Mouse (Mus musculus): ENCODE measurements around the gene Tarm1.

Tarm1 gene

DNA sequence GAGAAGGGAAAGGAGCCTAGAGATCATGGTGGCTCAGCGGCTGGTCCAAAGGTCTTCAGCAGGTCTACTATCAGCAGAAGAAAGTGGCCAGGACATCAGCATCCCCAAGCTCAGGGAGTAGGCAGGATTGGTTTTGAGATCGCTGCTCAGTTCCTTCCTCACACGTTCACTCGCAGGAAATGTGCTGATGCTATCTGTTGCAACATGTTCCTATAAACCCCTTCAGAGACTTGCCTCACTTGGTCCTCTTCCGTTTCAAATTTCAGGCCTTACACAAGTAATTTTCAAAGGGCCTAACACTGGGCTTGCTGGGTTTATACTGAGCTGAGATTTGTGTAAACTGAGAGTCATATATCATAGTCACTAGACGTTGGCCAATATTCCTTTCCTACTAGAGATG, at the start of gene Tarm1:
TSS of gene Tarm1 (minus strand) at position 186 of the 400 bp plus-strand sequence.
- no peak for DNase-seq

DNA sequence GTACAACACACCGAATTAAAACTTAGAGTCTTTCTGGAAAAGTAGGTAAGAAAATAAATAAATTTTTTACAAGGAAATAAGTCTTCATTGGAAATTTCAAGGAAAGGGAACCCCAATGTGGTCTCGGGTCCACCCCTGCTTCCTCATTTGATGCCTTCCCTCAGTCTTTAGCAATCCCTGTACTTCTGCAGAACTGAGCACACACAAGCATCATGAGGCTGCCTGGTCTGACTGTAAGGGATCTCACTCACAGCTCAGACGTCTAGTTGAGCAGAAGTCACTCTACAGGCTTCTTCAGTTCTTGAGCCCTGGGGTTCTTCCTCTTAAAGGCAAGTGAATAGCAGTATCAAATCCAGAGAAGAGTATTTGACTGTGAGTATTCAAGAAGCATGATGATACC, 3.5 kb upstream of the Tarm1 start:
- DNase-seq: no peak

DNA sequence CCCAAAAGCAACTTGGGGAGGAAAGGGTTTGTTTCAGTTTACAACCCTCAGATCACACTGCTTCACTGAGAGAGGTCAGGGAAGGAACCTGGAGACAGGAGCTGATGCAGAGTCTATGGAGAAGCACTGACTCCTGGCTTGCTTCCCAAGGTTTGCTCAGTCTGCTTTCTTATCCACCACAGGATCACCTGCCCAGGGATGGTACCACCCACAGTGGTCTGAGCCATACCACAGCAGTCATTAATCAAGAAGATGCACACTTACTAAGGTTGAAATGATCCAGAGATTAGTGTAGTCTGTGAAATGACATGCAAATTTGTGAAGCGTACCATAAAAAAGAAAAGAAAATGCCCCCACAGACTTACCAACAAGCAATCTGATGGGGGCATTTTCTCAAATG, 2.0 kb downstream of the Tarm1 start:
- no peak for DNase-seq

DNA sequence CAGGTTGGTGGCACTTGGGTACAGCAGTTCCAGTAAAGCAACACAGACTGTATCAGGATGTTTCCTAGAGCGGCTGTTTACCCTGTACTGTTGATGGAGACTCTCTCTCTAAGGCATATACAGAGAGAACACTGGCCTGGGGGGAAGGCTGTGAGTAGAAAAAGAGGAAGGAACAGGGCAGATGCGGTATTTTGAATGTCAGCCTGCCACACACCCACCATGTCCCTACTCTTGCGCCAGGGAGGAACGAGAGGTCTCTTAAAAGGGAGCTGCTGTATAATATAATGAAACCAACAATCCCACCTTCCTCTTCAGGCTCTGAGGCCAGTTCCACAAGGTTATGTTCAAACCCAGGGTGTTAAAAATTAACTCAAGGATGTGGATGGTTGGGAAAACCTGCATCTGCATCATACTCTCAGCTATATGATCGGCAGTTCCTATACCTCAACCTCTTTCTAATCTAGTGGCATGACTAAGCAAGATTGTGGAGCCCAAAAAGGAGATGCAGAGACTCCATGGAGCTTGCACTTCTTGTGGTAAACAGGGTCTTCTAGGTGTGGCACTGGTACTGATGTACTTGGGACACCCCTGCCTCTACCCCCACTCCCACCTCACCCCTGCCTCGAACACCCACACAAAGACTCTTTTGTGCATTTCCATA, 20.3 kb downstream of the Tarm1 start:
- no peak for DNase-seq

DNA sequence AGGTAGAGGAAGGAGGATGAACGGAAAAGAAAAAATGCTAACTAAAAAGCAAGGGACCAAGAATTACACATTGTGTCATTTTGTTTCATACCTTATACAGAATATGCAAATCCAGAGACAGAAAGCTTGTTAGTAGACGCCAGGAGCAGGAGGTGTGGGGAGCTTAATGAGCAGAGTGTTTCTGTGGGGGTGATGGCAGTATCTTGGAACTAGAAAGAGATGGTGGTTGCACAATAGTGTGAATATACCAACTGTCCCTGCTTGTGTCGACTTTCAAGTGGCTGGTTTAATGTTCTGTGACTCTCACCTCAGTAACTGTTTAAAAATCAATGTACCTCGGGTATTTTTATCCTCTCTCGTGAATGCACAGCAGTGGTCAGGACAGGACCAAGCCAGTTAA, 25.7 kb downstream of the Tarm1 start:
- no peak for DNase-seq

DNA sequence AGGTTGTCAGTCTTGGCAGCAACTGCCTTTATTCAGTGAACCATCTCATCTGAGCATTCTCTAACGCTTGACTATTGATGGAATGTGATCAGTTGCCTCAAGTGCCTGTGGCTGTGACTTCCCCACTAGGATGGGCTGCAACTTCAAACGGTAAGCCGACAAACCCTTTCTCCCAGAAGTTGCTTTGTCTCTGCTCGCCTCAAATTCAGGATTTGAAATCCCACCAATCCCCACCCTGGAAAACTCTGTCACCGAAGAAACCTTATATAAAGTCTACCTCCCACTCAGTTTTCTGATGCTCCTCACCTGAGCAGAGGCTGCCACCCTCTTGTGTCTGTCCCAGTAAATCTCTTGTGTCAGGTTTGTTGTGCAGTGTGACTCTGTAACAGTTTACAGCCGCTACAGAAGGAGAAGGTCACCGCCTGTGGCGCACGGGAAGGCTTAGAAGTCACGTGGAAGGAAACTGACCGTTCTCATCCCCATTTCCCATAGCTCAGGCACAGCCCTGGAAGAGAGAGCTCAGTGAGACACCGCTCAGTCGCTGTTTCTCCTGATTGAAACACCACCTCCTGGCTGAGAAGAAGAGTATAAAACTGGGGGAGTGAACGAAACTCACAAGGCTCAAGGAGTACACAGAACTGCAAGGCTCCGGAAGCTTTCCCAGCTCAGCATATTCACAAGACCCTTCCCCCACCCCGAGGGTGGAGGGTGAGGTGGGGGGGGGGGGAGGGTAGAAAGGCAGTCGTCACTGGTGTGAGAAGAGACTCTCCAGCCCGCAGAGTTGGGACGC, 27.9 kb downstream of the Tarm1 start:
- DNase-seq: peak; percentile 3

DNA sequence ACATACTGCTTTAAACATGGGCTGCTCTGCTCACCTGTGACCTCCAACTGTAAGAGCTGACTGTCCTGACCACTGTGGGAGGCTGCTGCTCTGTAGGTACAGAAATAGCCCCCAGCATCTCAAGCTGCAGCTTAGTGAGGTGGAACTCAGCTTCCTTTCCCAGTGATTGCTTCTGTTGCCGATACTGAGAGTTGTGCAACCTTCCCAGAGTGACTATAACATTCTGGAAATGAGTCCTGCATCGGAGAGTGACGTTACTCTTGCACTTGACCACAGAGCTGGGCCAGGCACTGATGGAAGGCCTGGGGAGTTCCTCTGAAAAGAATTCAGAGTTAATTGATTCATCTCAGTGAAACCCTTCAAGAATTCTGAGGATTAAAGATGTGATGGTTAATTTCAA, 29.6 kb downstream of the Tarm1 start:
- DNase-seq: no peak

DNA sequence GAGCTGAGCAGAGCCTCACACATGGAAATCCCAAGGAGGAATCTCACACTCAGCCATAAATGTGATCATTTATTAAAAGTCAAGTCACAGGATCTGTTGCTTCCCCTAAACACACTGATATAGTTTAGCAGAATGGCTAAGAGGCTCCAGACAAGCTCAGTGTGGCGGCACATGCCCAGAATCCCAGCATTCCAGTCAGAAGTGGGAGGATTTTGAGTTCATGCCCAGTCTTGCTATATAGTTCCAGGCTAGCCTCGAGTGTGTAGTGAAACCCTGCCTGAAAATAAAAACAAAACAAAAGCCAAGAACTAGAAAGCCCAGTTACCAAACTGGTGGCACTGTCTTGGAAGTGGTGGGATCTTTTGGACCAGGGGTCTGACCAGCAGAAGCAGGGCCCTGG, 33.8 kb downstream of the Tarm1 start:
- no peak for DNase-seq

DNA sequence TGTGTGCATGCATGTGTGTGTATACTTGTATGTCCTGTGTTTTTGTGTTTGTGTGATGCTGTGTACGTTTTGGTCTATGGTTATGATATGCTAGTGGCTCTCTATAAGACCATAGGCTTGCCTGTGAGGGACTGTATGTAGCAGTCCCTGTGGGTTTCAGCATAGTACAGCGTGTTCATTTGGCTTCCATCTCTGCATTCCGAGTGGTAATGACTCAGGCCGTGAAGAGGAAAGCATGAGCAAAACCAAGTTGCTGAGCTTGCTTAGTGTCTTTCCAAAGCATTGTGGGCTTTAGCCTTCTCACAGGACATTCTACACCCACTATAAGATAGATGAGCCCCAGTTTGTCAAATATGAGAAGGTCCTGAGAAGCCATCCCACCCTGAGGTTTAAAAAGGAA, 39.1 kb downstream of the Tarm1 start:
- DNase-seq: no peak

DNA sequence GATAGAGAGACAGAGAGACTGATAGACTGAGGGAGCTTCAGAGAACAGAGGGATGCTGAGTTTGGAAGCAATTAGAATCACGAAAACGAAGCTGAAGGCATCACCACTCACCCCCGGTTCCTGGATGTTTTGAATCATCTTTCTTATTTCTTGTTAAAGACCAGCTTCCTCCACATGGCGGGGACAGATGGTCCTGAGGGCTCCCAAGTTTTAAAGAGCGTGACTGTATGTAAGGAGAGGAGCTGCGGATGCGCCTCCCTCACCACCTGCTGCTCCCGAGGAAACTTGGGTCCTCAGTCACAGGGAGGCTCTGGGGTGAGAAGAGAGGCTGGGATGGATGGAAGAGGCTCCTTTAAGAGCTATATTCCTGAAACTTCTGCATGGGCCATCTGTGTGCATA, 42.2 kb downstream of the Tarm1 start:
- DNase-seq: no peak

DNA sequence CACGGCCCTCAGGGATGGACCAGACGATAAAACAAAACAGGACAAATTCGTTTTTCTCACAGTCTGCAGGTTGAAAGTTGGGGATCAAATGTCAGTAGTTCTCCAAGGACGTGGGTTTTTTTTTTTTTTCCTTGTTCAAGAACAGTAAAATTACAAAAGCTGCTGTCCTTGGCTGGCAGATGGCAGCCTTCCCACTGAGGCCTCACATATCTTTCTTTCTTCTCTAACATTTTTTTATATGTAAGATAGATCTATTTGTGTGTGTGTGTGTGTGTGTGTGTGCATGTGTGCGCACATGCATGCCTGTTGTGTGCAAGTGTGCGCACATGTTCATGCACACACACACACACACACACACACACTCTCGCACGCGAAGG, 44.6 kb downstream of the Tarm1 start:
- DNase-seq: no peak

DNA sequence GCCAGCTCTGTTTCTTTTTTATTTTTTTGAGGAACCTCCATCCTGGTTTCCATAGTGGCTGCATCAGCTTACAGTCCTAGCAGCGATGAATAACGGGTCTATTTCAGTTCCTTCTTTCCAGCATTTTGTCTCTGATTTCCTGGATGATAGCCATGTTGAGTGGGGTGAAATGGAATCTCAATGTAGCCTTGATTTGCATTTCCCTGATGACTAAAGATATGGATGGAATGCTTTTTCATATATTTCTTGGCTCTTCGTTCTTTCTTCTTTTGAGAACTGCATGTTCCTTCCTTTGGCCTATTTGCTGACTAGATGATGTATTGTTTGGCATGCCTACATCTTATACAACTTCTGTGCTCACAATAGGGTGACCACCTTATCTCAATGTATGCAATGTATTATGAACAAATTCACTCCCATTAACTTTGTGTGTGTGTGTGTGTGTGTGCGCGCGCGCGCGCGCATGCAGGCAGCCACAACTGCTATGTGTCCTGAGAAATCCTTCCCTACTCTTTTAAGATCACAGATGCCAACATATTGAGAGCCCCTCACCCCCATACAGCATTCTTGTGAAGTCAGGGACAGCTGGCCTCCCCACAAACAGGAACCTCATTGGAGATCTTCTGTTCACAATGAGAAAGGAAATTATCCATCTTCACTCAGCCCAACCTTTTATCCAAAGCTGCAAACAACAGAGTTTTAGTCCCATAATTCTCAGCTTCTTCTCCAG, 45.1 kb downstream of the Tarm1 start:
- no peak for DNase-seq

DNA sequence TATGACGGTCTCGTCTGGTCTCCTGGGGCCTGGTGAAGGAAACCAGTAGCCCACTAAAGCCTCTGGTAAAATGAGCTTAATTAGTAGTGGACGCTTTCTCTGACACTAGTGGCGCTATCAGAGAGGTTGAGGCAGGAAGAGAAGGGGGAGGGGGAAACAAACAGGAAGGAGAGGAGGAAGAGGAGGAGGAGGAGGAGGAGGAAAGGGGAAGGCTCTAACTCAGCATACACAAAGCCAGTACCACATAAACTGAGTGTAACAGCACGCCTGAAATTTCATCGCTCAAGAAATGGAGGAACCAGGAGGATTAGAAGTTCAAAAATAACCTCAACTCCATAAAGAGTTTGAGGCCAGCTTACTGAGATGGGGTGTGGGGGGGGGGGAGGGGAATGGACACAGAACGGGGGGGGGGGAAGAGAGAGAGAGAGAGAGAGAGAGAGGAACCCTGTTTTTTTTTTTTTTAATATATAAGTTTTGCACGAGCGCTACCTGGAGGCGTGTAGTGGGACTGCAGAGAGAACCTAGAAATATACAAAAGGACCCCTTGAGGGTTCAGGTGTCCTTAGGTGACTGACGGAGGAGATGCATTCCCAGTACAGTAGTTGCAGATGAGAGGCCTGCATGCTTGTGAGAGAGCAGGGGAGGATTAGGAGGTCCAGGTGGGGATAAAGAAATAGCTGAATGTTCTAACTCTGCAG, 48.8 kb downstream of the Tarm1 start:
- no peak for DNase-seq

DNA sequence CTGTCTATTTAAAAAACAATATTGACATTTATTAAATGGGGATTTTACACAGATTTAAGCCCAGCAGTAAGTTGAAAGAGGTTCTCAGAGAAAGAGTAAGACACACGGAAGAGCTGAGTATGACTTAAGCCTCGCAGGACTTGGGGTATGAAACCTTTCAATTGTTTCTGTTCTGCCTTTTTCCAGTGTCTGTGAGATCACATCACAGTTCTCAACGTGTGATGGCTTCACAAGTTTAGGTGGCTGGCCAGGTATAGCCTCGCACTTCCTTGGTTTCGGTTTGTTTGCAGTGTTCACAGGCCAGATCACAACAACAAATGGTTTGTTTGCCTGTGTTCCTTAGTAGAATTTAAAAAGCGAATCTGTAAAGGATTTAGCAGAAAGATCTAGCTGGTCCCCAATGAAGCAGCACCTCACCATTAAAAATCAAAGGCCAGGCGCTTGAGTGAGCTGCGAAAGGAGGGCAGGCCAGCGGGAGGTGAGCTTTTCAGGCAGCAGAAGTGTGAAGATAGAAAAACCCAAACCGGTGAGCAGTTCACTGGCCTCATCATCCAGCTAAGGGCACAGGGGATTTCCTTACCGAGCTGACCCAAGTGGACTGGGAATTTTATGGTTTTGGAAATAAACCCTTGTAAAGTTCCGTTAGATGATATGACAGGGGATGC, 49.5 kb downstream of the Tarm1 start:
- no peak for DNase-seq

DNA sequence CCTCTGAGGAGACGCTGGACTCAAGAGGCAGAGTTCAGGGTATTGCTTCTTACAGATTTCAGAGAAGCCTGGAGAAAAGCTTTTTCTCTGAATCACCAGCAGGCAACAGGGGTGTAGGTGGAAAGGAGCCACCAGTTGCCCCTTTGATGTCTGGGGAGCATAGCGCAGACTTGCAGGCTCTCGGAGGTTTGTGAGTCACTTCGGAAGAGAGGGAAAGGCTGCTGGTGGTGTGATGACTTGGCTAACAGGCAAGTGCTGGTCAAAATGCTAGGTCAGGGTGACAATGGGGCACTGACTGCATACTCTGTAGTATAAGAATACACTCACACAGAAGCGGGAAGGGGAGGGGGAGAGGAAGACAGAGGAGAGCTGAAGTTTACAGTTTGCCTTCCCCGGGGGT, 51.3 kb downstream of the Tarm1 start:
- DNase-seq: no peak

DNA sequence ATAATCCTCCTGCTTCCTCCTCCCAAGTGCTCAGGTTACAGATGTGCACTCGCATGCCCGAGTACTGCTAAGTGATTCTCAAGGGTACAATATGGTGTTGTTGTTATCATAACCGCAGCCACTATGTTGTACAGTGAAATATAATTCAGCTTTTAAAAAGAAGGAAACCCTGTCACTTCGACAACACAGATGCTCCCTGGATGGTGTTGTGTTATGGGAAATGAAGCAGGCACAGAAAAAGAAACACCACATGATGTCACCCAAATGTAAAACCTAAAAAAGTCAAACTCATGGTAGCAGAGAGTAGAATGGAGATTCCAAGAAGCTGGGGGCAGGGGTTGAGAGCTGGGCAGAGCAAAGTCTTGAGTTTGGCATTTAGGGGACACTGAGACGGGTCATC, 51.8 kb downstream of the Tarm1 start:
- no peak for DNase-seq

DNA sequence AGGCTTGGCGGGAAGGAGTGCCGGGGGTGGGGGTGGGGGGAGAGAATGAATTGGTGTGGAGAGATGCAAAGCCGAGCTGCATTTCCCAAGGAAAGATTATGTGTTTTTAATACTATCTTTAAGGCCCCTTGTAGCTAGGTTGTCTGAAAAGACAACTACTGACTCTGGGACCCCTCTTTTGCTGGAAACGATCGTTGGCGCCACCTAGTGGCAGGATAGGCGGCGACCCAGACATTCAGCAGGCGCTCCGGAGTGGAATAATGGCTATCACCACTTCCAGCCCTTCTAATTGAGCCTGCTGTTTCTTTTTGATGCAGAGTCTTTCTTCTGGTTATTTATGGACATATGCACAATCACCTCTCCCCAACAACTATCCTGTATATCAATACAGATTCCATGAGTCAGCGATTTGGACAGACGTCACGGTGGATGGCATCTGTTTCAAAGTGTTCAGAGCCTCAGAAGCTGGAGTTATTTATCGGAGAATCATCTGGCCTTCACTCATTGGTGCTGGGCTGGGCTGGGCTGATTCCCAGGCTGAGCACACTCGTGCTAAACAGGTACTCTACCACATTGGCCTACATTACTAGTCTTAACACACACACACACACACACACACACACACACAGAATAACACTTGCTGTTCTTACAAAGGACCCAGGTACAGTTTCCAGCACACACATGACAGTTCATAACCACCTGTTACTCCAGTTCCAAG, 53.5 kb downstream of the Tarm1 start:
- peak; percentile 54 for DNase-seq

DNA sequence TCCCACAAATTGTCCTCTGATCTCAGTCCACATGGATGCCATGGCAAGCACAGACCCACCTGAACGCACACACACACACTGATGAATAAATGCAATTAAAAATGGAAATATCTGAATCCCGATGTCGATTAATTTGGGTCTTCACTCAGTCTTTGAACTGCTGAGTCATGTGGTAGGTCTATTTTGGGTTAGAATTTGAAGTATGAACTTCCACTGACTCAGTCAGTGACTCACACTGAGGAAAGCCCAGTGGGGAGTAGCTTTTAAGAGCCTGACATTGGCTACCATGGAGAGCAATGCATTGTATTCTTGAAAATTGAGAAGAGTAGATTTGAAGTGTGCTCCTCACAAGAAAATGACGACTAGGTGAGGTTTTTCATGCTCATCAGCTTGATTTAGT, 55.4 kb downstream of the Tarm1 start:
- DNase-seq: no peak

DNA sequence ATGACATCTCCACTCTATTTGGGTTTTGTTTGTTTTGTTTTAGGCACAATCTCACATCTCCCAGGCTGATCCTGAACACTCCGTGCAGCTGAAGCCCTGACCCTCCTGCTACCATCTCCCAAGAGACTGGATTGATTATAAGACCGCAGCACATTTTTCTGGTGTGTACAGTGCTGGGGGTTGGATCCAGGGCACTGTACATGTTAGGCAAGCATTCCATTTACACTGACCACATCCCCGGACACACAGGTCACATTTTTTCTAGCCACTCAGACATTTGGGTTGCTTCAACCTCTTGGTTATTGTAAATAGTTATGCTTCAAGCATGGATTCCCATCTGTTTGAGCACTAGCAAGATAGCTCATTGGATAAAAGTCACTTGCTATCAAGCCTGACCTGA, 55.8 kb downstream of the Tarm1 start:
- peak; percentile 22 for DNase-seq

DNA sequence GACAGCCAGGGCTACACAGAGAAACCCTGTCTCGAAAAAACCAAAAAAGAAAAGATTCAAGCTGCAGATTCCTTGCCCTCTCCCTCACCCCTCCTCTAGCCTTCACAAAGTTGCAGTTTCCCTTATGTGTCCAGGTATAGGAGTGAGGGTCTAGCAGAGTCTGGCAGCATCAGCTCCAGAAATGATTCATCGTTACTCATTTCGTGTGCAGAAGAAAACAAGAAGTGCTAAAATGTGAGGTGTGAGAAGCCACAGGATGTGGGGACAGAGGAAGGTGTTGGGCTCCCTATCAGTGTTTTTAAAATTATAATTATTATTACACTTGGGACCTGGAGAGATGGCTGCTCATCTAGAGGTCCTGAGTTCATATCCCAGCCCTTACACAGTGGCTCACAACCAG, 57.7 kb downstream of the Tarm1 start:
- no peak for DNase-seq

DNA sequence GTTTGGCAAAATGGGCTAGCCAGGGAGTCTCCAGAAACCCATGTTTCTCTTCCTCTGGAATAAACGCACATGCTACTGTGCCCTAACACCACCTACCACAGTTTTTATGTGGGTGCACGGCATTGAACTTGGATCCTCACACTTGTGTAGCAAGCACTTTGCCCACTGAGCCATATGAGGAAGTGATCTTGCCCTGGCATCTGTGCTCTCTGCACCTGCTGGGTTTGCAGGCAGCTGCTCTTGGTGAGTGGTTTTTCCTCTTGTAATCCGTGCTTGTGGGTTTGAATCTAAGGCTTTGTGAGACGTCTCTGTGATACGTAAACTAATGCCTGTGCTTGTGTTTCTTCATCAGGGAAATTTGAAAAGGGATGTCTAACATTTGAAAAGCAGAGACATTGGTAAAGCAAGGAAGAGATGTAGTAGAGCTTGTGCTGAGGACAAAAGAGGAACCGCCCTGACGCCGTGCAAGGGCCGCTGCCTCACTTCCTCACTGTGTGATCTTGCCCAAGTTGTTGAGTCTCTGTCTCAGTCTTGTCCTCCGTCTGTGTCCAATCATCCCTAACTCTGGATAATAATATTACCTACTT, 59.9 kb downstream of the Tarm1 start:
- no peak for DNase-seq

DNA sequence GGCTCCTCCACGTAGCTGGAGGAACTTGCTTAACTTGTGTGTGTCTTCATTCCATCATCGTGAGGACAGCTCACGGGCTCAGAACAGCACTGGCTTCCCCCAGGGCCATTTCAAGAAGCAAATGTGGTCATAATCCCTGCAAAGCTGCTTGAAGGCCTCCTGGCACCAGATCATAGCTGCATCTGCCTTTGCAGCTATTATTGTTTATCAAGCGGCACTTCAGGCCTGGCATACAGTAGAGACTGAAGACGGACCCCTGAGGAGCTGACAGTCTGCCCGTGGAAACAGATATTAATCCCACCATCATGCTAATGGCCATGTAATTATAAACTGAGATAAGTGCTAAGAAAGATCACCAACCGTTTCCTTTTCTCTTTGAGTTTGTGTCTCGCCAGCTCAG, 61.9 kb downstream of the Tarm1 start:
- DNase-seq: no peak

Measured in kidney, adult 9 months (tissue).